Mouse (Mus musculus) C2C12 (cell line): ENCODE results near the gene Cfap43. TPM values are rescaled to one million over a fixed set of nuclear protein-coding genes. Genes with fewer than 3 reads are reported as not detected.

Source experiments
- H3K27me3 ChIP-seq: one replicate; pipeline ENCODE4 v1.6.1; 2011; ENCODE audit not compliant: control insufficient read depth, insufficient read depth, insufficient read length
- H3K36me3 ChIP-seq: one replicate; pipeline ENCODE4 v1.6.1; 2011; ENCODE audit not compliant: control insufficient read depth, insufficient read depth
- H3K4me3 ChIP-seq: one replicate; pipeline ENCODE4 v1.5.1; 2011; ENCODE audit warnings: mild to moderate bottlenecking, control low read depth; ENCODE audit not compliant: poor library complexity, insufficient read depth, severe bottlenecking
- H3K79me2 ChIP-seq: one replicate; pipeline ENCODE4 v1.6.1; 2011; ENCODE audit not compliant: control insufficient read depth, insufficient read depth
- H3K79me3 ChIP-seq: one replicate; pipeline ENCODE4 v1.6.1; 2011; ENCODE audit warnings: low read depth, control low read depth
- H3ac ChIP-seq: one replicate; pipeline ENCODE3; 2011; ENCODE audit warnings: low read depth; ENCODE audit not compliant: control insufficient read depth, insufficient read length
- CEBPB ChIP-seq: IDR thresholded peaks from one replicate; pipeline ENCODE4 v1.6.1; 2011; ENCODE audit warnings: low read depth, mild to moderate bottlenecking, control low read depth, moderate library complexity
- CTCF ChIP-seq: IDR thresholded peaks from one replicate; pipeline ENCODE4 v1.5.1; 2011; ENCODE audit not compliant: control insufficient read depth, insufficient read depth, insufficient read length
- FOSL1 ChIP-seq: IDR thresholded peaks from one replicate; pipeline ENCODE4 v1.8.0; 2011; ENCODE audit warnings: mild to moderate bottlenecking, low read length; ENCODE audit not compliant: poor library complexity, insufficient read depth, severe bottlenecking
- MAX ChIP-seq: IDR thresholded peaks from one replicate; pipeline ENCODE4 v1.6.1; 2011; ENCODE audit warnings: mild to moderate bottlenecking, control low read depth
- MYOD1 ChIP-seq: IDR thresholded peaks from one replicate; pipeline ENCODE4 v1.6.1; 2011; ENCODE audit warnings: low read depth; ENCODE audit not compliant: control insufficient read depth, insufficient read length
- MYOG ChIP-seq: IDR thresholded peaks from one replicate; pipeline ENCODE4 v1.6.1; 2011; ENCODE audit not compliant: control insufficient read depth, insufficient read length; ENCODE audit errors: extremely low read depth
- USF1 ChIP-seq: IDR thresholded peaks from one replicate; pipeline ENCODE4 v1.6.1; 2011; ENCODE audit warnings: low read depth, mild to moderate bottlenecking, control low read depth, moderate library complexity
- polyA plus RNA-seq: library from polyadenylated mRNA; unstranded; fragments of >200 nt; fragmentation: generic; extraction: Trizol; gene quantifications from one replicate; pipeline ENCODE4 v1.2.1, GENCODE M21; 2012; ENCODE audit warnings: missing spikeins

Cfap43 gene
- polyA plus RNA-seq, 1 experiment, result 0.07 TPM

DNA sequence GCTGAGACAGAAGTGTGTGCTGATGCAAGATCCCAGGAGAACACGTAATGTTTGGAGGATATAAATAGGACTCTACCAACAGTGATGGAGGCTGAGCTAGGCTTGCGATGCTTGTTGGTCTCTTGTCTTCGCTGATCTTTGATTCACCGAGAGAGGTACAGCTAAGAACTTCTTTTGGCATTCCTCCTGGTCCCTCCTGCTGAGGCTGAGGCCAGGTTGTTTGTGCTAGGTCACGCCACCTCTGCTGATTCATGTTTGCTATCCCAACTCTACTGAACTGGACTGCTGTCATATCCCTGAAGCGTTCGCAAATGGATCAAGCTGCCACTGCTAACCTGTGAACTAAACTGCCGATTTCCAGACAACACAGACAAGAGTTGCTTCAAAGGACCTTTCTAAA, 15.1 kb upstream of the Cfap43 start:
- Histone ChIP-seq H3K4me3 (no peak overlapping the region), H3ac (no peak overlapping the region), H3K27me3 (peaks cover 7% of the 10 kb centered on the region), H3K36me3 (no peaks in the 10 kb centered on the region), H3K79me3 (no peaks in the 10 kb centered on the region), H3K79me2 (no peaks in the 10 kb centered on the region)
- TF ChIP-seq FOSL1 (no peak), CEBPB (no peak), MYOG (no peak), MAX (no peak)

DNA sequence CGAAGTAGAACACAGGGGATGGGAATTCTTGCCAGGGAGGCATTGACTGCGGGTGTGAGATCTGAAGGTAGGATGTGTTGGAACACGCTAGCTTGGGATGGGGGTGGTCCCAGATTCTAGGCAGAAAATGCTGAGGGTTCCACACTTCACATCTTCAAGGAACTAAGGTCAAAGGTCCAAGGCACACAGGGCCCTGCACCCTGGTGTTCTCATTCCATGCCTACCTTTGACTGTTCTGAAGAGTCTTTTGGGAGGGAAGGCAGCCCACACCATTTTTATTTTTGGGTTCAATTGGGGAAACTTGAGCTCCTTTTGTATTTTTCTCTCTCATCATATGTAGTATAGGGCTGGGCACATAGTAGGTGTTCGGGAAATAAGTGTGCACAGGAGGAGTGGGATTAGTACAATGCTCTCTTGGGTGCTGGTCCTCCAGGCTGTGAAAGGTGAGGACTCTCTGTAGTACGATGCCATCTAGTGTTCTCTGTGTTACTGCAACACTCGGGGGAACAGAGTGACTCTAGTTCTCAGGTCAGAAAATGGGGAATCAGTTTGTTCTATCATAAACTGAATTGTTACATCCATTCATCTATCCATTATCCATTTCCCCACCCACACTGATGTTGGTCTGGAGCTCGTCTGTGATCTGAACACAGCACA, 13.0 kb upstream of the Cfap43 start:
- Histone ChIP-seq H3K4me3 (no peak overlapping the region), H3K27me3 (no peaks in the 10 kb centered on the region), H3K79me2 (no peaks in the 10 kb centered on the region), H3K79me3 (no peaks in the 10 kb centered on the region), H3ac (no peak overlapping the region), H3K36me3 (no peaks in the 10 kb centered on the region)
- TF ChIP-seq USF1 (no peak), CTCF (peak; percentile 14)

DNA sequence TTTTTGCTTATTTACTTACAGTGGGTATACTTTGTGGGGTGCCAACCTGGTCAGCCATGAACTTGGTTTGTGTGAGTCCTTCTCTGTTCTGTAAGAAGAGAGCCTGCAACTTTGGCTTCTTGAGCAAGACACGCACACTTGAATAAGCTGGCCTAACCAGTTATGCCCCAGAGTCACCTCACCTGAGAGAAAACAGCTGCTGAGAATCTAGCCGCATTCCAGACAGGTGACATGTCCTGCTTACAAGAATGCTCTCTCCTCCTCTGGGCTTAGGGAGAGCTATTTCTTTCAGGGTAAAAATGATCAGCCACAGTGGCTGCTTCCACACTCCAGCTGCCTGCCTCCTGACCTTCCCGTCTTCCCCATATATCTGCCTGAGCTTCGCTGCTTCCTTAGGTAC, 10.0 kb upstream of the Cfap43 start:
- TF ChIP-seq CTCF, result no peak
- no peak for TF ChIP-seq MAX
- TF ChIP-seq FOSL1, result no peak
- no peak for TF ChIP-seq MYOD1
- TF ChIP-seq USF1, result no peak
- no peak for TF ChIP-seq CEBPB
- TF ChIP-seq MYOG, result no peak
- Histone ChIP-seq H3K36me3 (no peaks in the 10 kb centered on the region), H3K27me3 (no peaks in the 10 kb centered on the region), H3K79me2 (no peaks in the 10 kb centered on the region), H3K79me3 (no peaks in the 10 kb centered on the region), H3K4me3 (no peak overlapping the region), H3ac (no peak overlapping the region)

DNA sequence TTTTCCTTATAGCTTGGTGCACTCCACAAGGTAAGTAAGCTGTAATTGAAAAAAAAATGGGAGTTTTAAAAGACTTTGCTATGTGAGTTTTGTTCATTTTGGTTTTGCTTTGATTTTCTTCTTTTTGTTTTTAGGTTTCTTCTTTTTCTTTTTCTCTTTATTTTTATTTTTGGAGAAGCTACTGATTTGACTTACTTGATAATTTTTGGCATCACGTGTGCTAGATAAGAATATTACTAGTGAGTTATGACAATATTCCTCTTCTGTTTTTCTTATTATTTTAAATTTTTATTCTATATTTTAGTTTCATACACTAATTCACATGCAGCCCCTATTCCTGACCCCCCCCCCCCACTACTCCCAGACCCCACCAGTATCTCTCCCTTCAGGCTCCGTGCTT, 7.9 kb upstream of the Cfap43 start:
- TF ChIP-seq MAX (no peak), CEBPB (no peak), CTCF (no peak), MYOD1 (no peak), FOSL1 (no peak), MYOG (no peak), USF1 (no peak)

DNA sequence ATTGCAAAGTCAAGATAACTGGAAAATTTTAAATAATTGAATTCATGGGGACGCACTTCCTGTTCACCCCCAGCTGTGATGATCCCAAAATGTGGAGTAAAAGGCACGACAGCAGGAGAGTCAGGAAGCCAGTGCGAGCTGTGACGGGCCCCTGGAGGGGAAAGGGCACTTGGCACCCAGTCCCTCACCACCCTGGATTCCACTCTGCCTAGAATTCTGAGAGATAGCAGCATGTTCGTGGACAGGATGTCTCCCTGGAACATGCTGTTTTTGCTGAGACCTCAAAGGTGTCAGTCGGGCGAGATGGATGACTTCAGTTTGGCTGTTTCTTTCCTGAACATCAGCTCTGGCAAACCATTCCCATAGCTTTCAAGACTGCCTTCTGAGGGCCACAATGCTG, 6.7 kb upstream of the Cfap43 start:
- Histone ChIP-seq H3K27me3 (no peaks in the 10 kb centered on the region), H3K79me3 (no peaks in the 10 kb centered on the region)
- TF ChIP-seq CEBPB (no peak), USF1 (no peak), MYOG (no peak), CTCF (no peak), FOSL1 (no peak), MAX (no peak), MYOD1 (no peak)

More for the DNA sequence above, 7.9 kb upstream of the Cfap43 start:
- H3ac ChIP-seq, result no peak overlapping the region
- H3K27me3 ChIP-seq, result no peaks in the 10 kb centered on the region
- H3K36me3 ChIP-seq, result no peaks in the 10 kb centered on the region
- no peaks in the 10 kb centered on the region for H3K79me3 ChIP-seq
- H3K4me3 ChIP-seq, result no peak overlapping the region
- no peaks in the 10 kb centered on the region for H3K79me2 ChIP-seq

DNA sequence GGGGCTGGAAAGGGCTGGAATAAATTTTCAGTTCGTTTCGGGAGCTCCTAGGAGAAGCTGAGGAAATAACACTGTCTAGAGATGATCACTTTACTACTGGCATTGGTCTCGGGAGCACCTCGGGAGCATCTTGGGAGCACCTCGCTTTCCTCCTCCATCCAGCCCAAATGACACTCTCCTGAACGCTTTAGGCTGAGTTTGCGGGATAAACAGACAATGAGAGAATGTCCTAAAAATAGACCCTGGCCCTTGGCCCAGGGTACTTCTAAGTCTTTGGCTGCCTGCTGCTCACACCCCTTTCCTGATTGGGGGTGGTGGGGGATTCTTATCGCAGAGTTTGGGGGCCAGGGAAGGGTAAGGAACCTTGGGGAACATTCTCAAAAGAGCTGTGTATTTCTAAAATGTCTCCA, 884 bp upstream of the Cfap43 start:
- peaks cover 8% of the 10 kb centered on the region for H3K36me3 ChIP-seq
- peaks cover 42% of the 10 kb centered on the region for H3K79me2 ChIP-seq
- H3K4me3 ChIP-seq, result peak overlapping the region; percentile 74
- H3K27me3 ChIP-seq, result no peaks in the 10 kb centered on the region
- TF ChIP-seq CTCF, result no peak
- no peak for TF ChIP-seq FOSL1
- no peak for TF ChIP-seq MAX
- no peak for TF ChIP-seq CEBPB
- no peak for TF ChIP-seq MYOG
- no peak for TF ChIP-seq MYOD1
- TF ChIP-seq USF1, result no peak
- peak overlapping the region; percentile 66 for H3ac ChIP-seq
- peaks cover 40% of the 10 kb centered on the region for H3K79me3 ChIP-seq

More for the DNA sequence above, 6.7 kb upstream of the Cfap43 start:
- Histone ChIP-seq H3K79me2 (no peaks in the 10 kb centered on the region), H3K36me3 (no peaks in the 10 kb centered on the region), H3K4me3 (no peak overlapping the region), H3ac (no peak overlapping the region)
